Mouse (Mus musculus) cerebellum, adult 2 months (tissue): ENCODE measurements around the gene Dnmbp.
A peak's percentile ranks its signal among the peaks of the same experiment; 100 is the strongest.

Experiments
- CTCF ChIP-seq: fragments of 200-500 bp; IDR thresholded peaks from 2 replicates; pipeline ENCODE4 v1.5.1; 2011; ENCODE audit warnings: low read depth, mild to moderate bottlenecking, control low read depth, low read length, moderate library complexity, borderline replicate concordance; ENCODE audit not compliant: insufficient read depth
- POLR2A ChIP-seq: fragments of 200-500 bp; IDR thresholded peaks from 2 replicates; pipeline ENCODE4 v1.6.1; 2011; ENCODE audit warnings: low read length, control low read depth, borderline replicate concordance; ENCODE audit not compliant: insufficient read depth

GRCm38 (mm10) chr19:43939769-43940689 is at the start of gene Dnmbp:
- TF ChIP-seq POLR2A = 0 out of 2 replicates have a peak, but pooled peaks have one; percentile 27
- TF ChIP-seq CTCF = peak; percentile 59; the same call in 1 of the 2 replicates
